Mouse (Mus musculus) stomach, embryonic 16.5 days (tissue): ENCODE results near the gene Smim5. TPM values are rescaled to one million over a fixed set of nuclear protein-coding genes. Genes with fewer than 3 reads are reported as not detected.

Source experiments
- ATAC-seq: fragments of 200-750 bp; cut with Nextera tagmentation; 2 replicates; pipeline ENCODE4 v1.8.0; 2017; ENCODE audit warnings: moderate number of reproducible peaks, moderate TSS enrichment; ENCODE audit not compliant: insufficient read depth, low FRiP score
- H3K27ac ChIP-seq: fragments of 300-500 bp; sonication (generic); 2 replicates; pipeline ENCODE4 v1.5.1; 2014; ENCODE audit warnings: low read length
- H3K27me3 ChIP-seq: fragments of 300-500 bp; sonication (generic); 2 replicates; pipeline ENCODE4 v1.6.1; 2014; ENCODE audit warnings: low read length, control low read depth, mixed read lengths; ENCODE audit not compliant: control insufficient read depth, insufficient read depth
- H3K36me3 ChIP-seq: fragments of 300-500 bp; sonication (generic); 2 replicates; pipeline ENCODE4 v1.6.1; 2014; ENCODE audit warnings: low read length; ENCODE audit not compliant: control insufficient read depth, insufficient read depth
- H3K4me1 ChIP-seq: fragments of 300-500 bp; sonication (generic); 2 replicates; pipeline ENCODE4 v1.6.1; 2014; ENCODE audit warnings: low read length, control low read depth, mixed read lengths; ENCODE audit not compliant: control insufficient read depth, insufficient read depth
- H3K4me2 ChIP-seq: fragments of 300-500 bp; sonication (generic); 2 replicates; pipeline ENCODE4 v1.6.1; 2014; ENCODE audit warnings: low read depth, low read length, mixed read lengths
- H3K4me3 ChIP-seq: fragments of 300-500 bp; sonication (generic); replicated peaks from 2 replicates; pipeline ENCODE4 v1.5.1; 2014; ENCODE audit warnings: mild to moderate bottlenecking, low read length
- H3K9ac ChIP-seq: fragments of 300-500 bp; sonication (generic); 2 replicates; pipeline ENCODE4 v1.6.1; 2014; ENCODE audit warnings: low read length
- H3K9me3 ChIP-seq: fragments of 300-500 bp; sonication (generic); replicated peaks from 2 replicates; pipeline ENCODE4 v1.6.1; 2016; ENCODE audit warnings: low read length, control low read depth; ENCODE audit not compliant: control insufficient read depth
- WGBS: fragments of 180-500 bp; shearing (Covaris S2); extraction: QIAGEN DNeasy Blood & Tissue Kit; methylation state at CpG from one replicate; pipeline ENCODE4 v1.1.7; 2014; 5-methylcytosine and 5-hydroxymethylcytosine counted together
- polyA plus RNA-seq: library from polyadenylated mRNA; unstranded; fragments of >200 nt; fragmentation: Nextera tagmentation; extraction: Ambion mirVana; gene quantifications from 2 replicates; pipeline ENCODE4 v1.2.1, GENCODE M21; 2015

Smim5 gene
- polyA plus RNA-seq, 1 experiment from 2014 or later = 8.5 TPM

DNA sequence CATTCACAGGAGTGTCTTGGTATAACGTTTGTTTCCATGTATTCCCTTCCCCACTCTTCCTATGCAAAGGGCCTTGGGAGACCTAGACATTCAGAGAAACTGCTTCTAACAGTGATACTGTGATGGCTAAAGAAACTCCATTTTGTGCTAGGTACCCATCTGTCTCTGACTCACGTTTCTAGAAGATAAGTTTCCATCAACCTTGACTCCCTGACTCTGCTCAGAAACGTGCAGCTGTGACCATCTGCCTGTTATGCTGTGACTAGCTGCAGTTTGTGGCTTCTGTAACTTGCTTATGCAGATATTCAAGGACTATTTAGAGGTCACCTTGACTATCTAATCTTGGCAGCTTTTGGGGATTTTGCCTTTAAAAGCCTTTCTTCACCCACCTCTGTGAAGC is 31.5 kb downstream of the Smim5 start:
- H3K27me3 ChIP-seq = no peaks in the 10 kb centered on the region
- no peak overlapping the region for H3K4me2 ChIP-seq
- H3K27ac ChIP-seq = no peak overlapping the region
- peaks cover 17% of the 10 kb centered on the region for H3K4me1 ChIP-seq
- H3K9ac ChIP-seq = no peak overlapping the region
- no peaks in the 10 kb centered on the region for H3K36me3 ChIP-seq
- WGBS = 66% methylated on average over 3 of the region's 3 CpGs
- ATAC-seq = no peak
- H3K9me3 ChIP-seq = no peaks in the 10 kb centered on the region
- H3K4me3 ChIP-seq = no peak overlapping the region

- WGBS = under 1% methylated on average over 28 of the region's 28 CpGs
- Histone ChIP-seq H3K36me3 (peaks cover 3% of the 10 kb centered on the region; the same call in 1 of the 2 replicates), H3K27ac (0 out of 2 replicates have a peak within 1 kb of the TSS, but pooled peaks have one; percentile 1), H3K27me3 (no peaks in the 10 kb centered on the region), H3K4me1 (peaks cover 17% of the 10 kb centered on the region), H3K4me2 (peak within 1 kb of the TSS; percentile 92), H3K9me3 (no peaks in the 10 kb centered on the region), H3K9ac (peak within 1 kb of the TSS; percentile 87), H3K4me3 (peak within 1 kb of the TSS; percentile 82)
- ATAC-seq = peak; percentile 100
Measured at GRCm38 (mm10) chr11:115933108-115933746, 33.5 kb downstream of the Smim5 start, which contains the start of the genes Sap30bp and Recql5. TSS of gene Sap30bp (plus strand) at chr11:115933282. TSS of gene Recql5 (minus strand) at chr11:115933477.

GRCm38 (mm10) chr11:115933747-115934110 is 34.0 kb downstream of the Smim5 start:
- peaks cover 17% of the 10 kb centered on the region for H3K4me1 ChIP-seq
- WGBS = under 1% methylated on average over 16 of the region's 16 CpGs
- H3K4me3 ChIP-seq = peak overlapping the region; percentile 82
- H3K4me2 ChIP-seq = peak overlapping the region; percentile 92
- peaks cover 6% of the 10 kb centered on the region; the same call in 1 of the 2 replicates for H3K36me3 ChIP-seq
- H3K9me3 ChIP-seq = no peaks in the 10 kb centered on the region
- 0 out of 2 replicates have a peak overlapping the region, but pooled peaks have one; percentile 1 for H3K27ac ChIP-seq
- H3K27me3 ChIP-seq = no peaks in the 10 kb centered on the region
- H3K9ac ChIP-seq = peak overlapping the region; percentile 87
- 0 out of 2 replicates have a peak, but pooled peaks have one; percentile 4 for ATAC-seq

- WGBS = 32% methylated on average over 6 of the region's 6 CpGs
- H3K36me3 ChIP-seq = peaks cover 20% of the 10 kb centered on the region; the same call in 1 of the 2 replicates
- no peak for ATAC-seq
- H3K27ac ChIP-seq = no peak overlapping the region
- H3K4me2 ChIP-seq = no peak overlapping the region
- no peaks in the 10 kb centered on the region for H3K4me1 ChIP-seq
- H3K9ac ChIP-seq = no peak overlapping the region
- no peaks in the 10 kb centered on the region for H3K9me3 ChIP-seq
- H3K27me3 ChIP-seq = no peaks in the 10 kb centered on the region
- no peak overlapping the region for H3K4me3 ChIP-seq
Measured at GRCm38 (mm10) chr11:115939690-115940329, 40.0 kb downstream of the Smim5 start.

DNA sequence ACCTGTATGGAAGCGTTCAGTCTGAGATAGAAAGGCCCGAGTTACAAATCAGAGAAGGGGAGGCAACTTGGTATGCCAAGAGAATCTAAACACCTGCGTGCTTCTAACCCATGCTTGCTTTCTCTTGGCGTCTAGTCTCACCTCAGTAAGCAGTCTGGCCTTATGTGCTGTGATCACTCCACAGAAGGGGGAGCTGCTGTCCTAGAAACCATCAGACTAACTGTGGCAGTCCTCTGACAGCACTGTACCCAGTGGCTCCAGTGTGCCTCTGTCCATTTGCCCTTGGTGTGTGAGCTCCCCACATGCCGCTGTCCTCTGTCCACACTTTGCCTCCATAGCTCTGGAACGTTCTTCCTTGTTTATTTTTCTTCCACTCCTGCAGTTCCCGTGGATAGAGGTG is 42.2 kb downstream of the Smim5 start:
- no peak overlapping the region for H3K4me3 ChIP-seq
- H3K4me1 ChIP-seq = no peaks in the 10 kb centered on the region
- H3K36me3 ChIP-seq = peaks cover 20% of the 10 kb centered on the region; the same call in 1 of the 2 replicates
- no peak overlapping the region for H3K27ac ChIP-seq
- H3K27me3 ChIP-seq = no peaks in the 10 kb centered on the region
- 82% methylated on average over 7 of the region's 7 CpGs for WGBS
- no peak overlapping the region for H3K4me2 ChIP-seq
- no peak overlapping the region for H3K9ac ChIP-seq
- no peaks in the 10 kb centered on the region for H3K9me3 ChIP-seq
- ATAC-seq = no peak

DNA sequence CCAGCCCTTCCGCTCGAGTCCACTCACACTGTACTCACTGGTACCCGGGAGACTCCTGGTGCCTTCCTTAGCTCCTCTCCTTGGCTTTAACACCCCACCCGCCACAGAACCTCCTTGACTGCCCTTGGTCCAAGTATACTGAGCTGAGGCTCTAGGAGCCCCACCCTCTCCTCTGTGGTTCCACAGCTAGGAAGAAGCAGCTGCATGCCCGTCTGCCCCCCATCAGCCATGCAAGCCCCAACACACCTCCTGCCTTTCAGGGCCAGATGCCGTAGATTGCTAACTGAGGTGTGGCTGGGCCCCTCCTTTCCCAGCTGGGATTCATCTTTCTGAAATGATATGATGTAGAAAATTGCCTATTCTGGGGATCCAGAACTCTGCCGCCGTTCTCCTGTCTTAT is 45.5 kb downstream of the Smim5 start:
- H3K9me3 ChIP-seq = no peaks in the 10 kb centered on the region
- no peaks in the 10 kb centered on the region for H3K4me1 ChIP-seq
- H3K27me3 ChIP-seq = no peaks in the 10 kb centered on the region
- H3K27ac ChIP-seq = peak overlapping the region; percentile 72
- ATAC-seq = peak; percentile 41; the same call in 1 of the 2 replicates
- H3K4me2 ChIP-seq = no peak overlapping the region
- peak overlapping the region; percentile 36 for H3K9ac ChIP-seq
- WGBS = 74% methylated on average over 8 of the region's 8 CpGs
- H3K4me3 ChIP-seq = no peak overlapping the region
- H3K36me3 ChIP-seq = 0 out of 2 replicates have a peak, but pooled peaks cover 14% of the 10 kb centered on the region

GRCm38 (mm10) chr11:115946221-115946828 is 46.6 kb downstream of the Smim5 start:
- Histone ChIP-seq H3K9me3 (no peaks in the 10 kb centered on the region), H3K27me3 (no peaks in the 10 kb centered on the region), H3K36me3 (0 out of 2 replicates have a peak, but pooled peaks cover 8% of the 10 kb centered on the region), H3K27ac (peak overlapping the region; percentile 72), H3K4me1 (no peaks in the 10 kb centered on the region), H3K4me2 (no peak overlapping the region), H3K4me3 (no peak overlapping the region), H3K9ac (no peak overlapping the region)
- ATAC-seq = 0 out of 2 replicates have a peak, but pooled peaks have one; percentile 26
- 72% methylated on average over 9 of the region's 9 CpGs for WGBS

- Histone ChIP-seq H3K27me3 (no peaks in the 10 kb centered on the region), H3K36me3 (0 out of 2 replicates have a peak, but pooled peaks cover 8% of the 10 kb centered on the region)
- 89% methylated on average over 9 of the region's 9 CpGs for WGBS
Measured at GRCm38 (mm10) chr11:115948316-115948715, 48.5 kb downstream of the Smim5 start.

DNA sequence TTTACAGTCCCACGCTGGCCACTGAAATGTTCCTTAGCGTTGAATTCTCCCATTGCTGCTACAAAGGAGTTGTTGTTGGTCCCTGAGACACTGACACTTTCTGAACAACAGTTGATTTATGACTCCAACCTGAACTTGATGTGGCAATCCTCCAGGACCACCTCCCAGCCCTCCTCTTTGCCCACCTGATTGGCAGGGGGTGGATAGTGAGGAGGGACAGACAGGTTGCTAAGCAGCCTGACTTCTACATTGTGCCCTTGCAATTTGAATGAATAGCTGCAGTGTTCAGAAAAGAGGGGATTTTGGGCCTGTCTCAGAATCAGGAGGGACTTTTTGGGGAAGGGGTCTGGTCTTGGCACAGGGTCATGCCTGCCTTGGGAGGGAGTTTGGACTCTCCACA is 51.0 kb downstream of the Smim5 start:
- Histone ChIP-seq H3K27ac (no peak overlapping the region), H3K9ac (no peak overlapping the region), H3K36me3 (0 out of 2 replicates have a peak, but pooled peaks cover 8% of the 10 kb centered on the region), H3K4me1 (no peaks in the 10 kb centered on the region; the same call in 1 of the 2 replicates), H3K27me3 (no peaks in the 10 kb centered on the region), H3K4me3 (no peak overlapping the region), H3K4me2 (no peak overlapping the region), H3K9me3 (no peaks in the 10 kb centered on the region)
- 86% methylated on average over 2 of the region's 2 CpGs for WGBS
- no peak for ATAC-seq

More at GRCm38 (mm10) chr11:115948316-115948715, 48.5 kb downstream of the Smim5 start:
- no peak overlapping the region for H3K9ac ChIP-seq
- H3K4me1 ChIP-seq = no peaks in the 10 kb centered on the region
- H3K4me3 ChIP-seq = no peak overlapping the region
- H3K27ac ChIP-seq = no peak overlapping the region
- no peak overlapping the region for H3K4me2 ChIP-seq
- no peaks in the 10 kb centered on the region for H3K9me3 ChIP-seq
- no peak for ATAC-seq
